In the genomic region with DNA sequence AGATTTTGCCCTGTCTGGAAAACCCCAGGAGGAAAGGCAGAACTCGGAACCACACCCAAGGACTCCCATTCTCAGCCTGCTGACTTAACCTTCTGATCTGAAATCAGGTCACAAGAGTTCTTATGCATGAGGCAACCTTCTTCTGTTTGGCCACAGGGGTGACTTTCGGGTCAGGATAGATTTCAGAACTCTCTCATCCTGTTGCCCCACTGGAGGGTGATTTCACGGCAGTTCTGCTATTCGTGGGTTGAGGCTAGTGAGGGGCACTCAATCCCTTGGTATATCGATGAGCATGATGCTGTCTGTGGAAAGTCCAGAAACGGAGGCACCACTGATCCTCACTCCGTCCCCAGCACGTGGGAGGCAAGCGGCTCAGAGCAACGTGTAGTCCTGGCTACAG, we compare ENCODE assay signal across 19 mouse cellular contexts. TPM values are rescaled to one million over a fixed set of nuclear protein-coding genes. Genes with fewer than 3 reads are reported as not detected.
"Had no signal": no experiment of that assay in that cellular context is flagged by ENCODE, and none has a peak within 500 bp of the region (broad histone marks: within the 10 kb centered on the region; RNA-seq: fewer than 3 reads in every experiment).

No protein-coding gene starts in this region.

- H3K27ac ChIP-seq: intestine, embryonic 15.5 days; left cerebral cortex, adult 2 months; limb, embryonic 12.5 days; liver, embryonic 14.5 days; neural tube, embryonic 12.5 days had no signal

- H3K4me3 ChIP-seq: intestine, embryonic 15.5 days; left cerebral cortex, adult 2 months; limb, embryonic 12.5 days; megakaryocyte, embryonic 14.5 days; neural tube, embryonic 12.5 days had no signal

- H3K36me3 ChIP-seq: intestine, embryonic 15.5 days; limb, embryonic 12.5 days; neural tube, embryonic 12.5 days had no signal

- H3K4me2 ChIP-seq: intestine, embryonic 15.5 days; limb, embryonic 12.5 days; midbrain, embryonic 11.5 days; neural tube, embryonic 12.5 days had no signal

- H3K4me1 ChIP-seq: intestine, embryonic 15.5 days; limb, embryonic 12.5 days; megakaryocyte, embryonic 14.5 days; neural tube, embryonic 12.5 days had no signal

- ATAC-seq: intestine, embryonic 15.5 days; lung, postnatal 0 days had no signal

- H3K9me3 ChIP-seq: intestine, embryonic 15.5 days; limb, embryonic 12.5 days; megakaryocyte, embryonic 14.5 days; neural tube, embryonic 12.5 days had no signal

- H3K27me3 ChIP-seq: intestine, embryonic 15.5 days; limb, embryonic 12.5 days had no signal

- H3K9ac ChIP-seq: intestine, embryonic 15.5 days; limb, embryonic 12.5 days; liver, embryonic 14.5 days; neural tube, embryonic 12.5 days had no signal

- DNase-seq: kidney, adult 18-20 months; kidney, postnatal 14 days; lung, adult 2 months; lung, postnatal 36 days; retina, postnatal 1 day; thymus, adult 18-20 months; thymus, postnatal 14 days had no signal

RNA-seq across cellular contexts. Expression of gene Prok2, which starts 48.5 kb away (rescaled TPM):
- total RNA-seq: liver, adult 2 months had no signal
- polyA plus RNA-seq: kidney, embryonic 14.5 days; large intestine, adult 2 months; liver, adult 2 months; lung, adult 2 months; midbrain, embryonic 11.5 days; neural tube, embryonic 12.5 days; spleen, adult 2 months had no signal
